Mouse (Mus musculus) forebrain, embryonic 11.5 days (tissue): Measurements from ENCODE around the gene Olfr1341. TPM values are rescaled to one million over a fixed set of nuclear protein-coding genes. Genes with fewer than 3 reads are reported as not detected.

ENCODE experiments used
- ATAC-seq: fragments of 200-750 bp; cut with Nextera tagmentation; replicated peaks from 2 replicates; pipeline ENCODE4 v1.8.0; 2017; ENCODE audit warnings: moderate TSS enrichment; ENCODE audit not compliant: low FRiP score
- DNase-seq: peaks from one replicate; pipeline ENCODE4 v3.0.0-alpha.2; 2017; ENCODE audit warnings: low spot score
- H3K27ac ChIP-seq: fragments of 300-500 bp; sonication (generic); 2 replicates; pipeline ENCODE4 v1.5.1; 2014; ENCODE audit warnings: low read depth, low read length
- H3K27me3 ChIP-seq: fragments of 300-500 bp; sonication (generic); 2 replicates; pipeline ENCODE4 v1.6.1; 2014; ENCODE audit warnings: mild to moderate bottlenecking, low read length, mixed read lengths; ENCODE audit not compliant: control insufficient read depth, insufficient read depth
- H3K36me3 ChIP-seq: fragments of 300-500 bp; sonication (generic); 2 replicates; pipeline ENCODE4 v1.6.1; 2014; ENCODE audit warnings: mild to moderate bottlenecking, low read length, moderate library complexity, mixed read lengths; ENCODE audit not compliant: control insufficient read depth, insufficient read depth
- H3K4me1 ChIP-seq: fragments of 300-500 bp; sonication (generic); replicated peaks from 2 replicates; pipeline ENCODE4 v1.6.1; 2014; ENCODE audit warnings: low read length, mixed read lengths; ENCODE audit not compliant: control insufficient read depth, insufficient read depth
- H3K4me2 ChIP-seq: fragments of 300-500 bp; sonication (generic); 2 replicates; pipeline ENCODE4 v1.6.1; 2014; ENCODE audit warnings: low read depth, mild to moderate bottlenecking, low read length, moderate library complexity, mixed read lengths; ENCODE audit not compliant: severe bottlenecking
- H3K4me3 ChIP-seq: fragments of 300-500 bp; sonication (generic); 2 replicates; pipeline ENCODE4 v1.5.1; 2014; ENCODE audit warnings: low read depth, low read length
- H3K9ac ChIP-seq: fragments of 300-500 bp; sonication (generic); 2 replicates; pipeline ENCODE4 v1.6.1; 2014; ENCODE audit warnings: low read length
- H3K9me3 ChIP-seq: fragments of 300-500 bp; sonication (generic); 2 replicates; pipeline ENCODE4 v1.6.1; 2016; ENCODE audit warnings: low read length, mixed read lengths; ENCODE audit not compliant: control insufficient read depth
- WGBS: fragments of 180-500 bp; shearing (Covaris S2); extraction: QIAGEN DNeasy Blood & Tissue Kit; methylation state at CpG from one replicate; pipeline ENCODE4 v1.1.7; 2014; 5-methylcytosine and 5-hydroxymethylcytosine counted together
- polyA plus RNA-seq: library from polyadenylated mRNA; unstranded; fragments of >200 nt; fragmentation: Nextera tagmentation; extraction: Ambion mirVana; gene quantifications from 2 replicates; pipeline ENCODE4 v1.2.1, GENCODE M21; 2014

Olfr1341 gene
- polyA plus RNA-seq, 1 experiment from 2014 or later = not detected

DNA sequence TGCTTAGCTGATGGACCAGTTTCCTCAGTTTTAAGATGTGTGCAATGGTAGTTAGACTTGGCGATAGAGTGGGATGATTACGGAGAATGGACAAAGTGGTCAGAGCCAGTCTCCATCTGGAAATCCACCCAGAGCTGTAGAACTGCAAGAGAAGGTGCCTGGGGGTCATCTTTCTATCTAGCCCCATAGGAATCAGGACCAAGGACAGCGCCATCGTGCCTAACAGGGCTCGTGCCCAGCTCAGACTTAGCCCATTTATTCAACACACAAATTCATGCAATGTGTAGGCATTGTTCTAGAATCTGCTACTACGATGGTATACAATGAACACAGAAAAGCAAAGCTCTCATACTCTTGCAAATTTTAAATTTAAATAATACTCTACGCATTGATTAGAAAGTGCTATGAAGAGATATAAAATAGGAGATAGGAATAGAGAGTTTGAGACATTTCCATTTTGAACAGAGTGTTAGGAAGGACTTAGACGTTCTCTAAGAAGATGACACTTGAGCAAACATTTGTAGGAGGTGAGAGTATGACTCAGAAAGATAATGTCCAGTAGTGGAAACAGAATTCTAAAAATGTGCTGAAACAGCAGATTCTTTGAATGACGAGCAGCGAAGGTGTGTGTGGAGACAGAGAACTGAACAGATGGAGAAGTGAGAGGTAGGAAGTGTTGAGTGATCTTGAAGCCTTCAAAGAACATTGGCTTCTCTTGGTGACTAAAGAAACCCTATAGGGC, 18.6 kb downstream of the Olfr1341 start:
- Histone ChIP-seq H3K27ac (no peak overlapping the region), H3K36me3 (no peaks in the 10 kb centered on the region), H3K27me3 (no peaks in the 10 kb centered on the region), H3K4me3 (no peak overlapping the region), H3K9ac (no peak overlapping the region), H3K9me3 (no peaks in the 10 kb centered on the region), H3K4me1 (no peaks in the 10 kb centered on the region), H3K4me2 (no peak overlapping the region)
- WGBS = 55% methylated on average over 10 of the region's 10 CpGs
- DNase-seq (peak; percentile 61), ATAC-seq (no peak)

DNA sequence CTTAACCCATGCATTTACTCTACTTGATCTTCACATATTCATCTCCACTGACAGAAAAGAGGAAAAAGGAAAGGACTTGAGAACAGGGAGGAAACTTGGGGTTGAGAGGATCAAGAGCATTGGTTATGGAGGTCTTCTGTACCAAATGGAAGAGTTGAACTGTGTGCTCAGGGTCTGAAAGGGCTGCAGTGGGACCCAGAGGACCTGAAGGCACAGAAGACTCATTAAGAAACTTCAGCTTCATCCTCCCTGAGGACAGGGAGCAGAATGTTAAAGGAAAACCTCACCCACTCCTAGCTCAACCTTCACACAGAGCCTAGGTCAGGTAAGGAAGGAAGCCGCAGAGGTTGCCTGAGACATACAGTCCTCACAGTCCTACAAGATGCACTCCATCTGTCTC, 28.6 kb downstream of the Olfr1341 start, which contains the start of gene Olfr1339:
Olfr1339 (plus strand) TSS at position 301 of the 400 bp plus-strand sequence.
- no peak within 1 kb of the TSS for H3K9ac ChIP-seq
- WGBS = 91% methylated on average over 1 of the region's 1 CpGs
- no peaks in the 10 kb centered on the region for H3K27me3 ChIP-seq
- H3K9me3 ChIP-seq = no peaks in the 10 kb centered on the region
- H3K4me1 ChIP-seq = no peaks in the 10 kb centered on the region
- H3K27ac ChIP-seq = no peak within 1 kb of the TSS
- ATAC-seq = no peak
- no peak within 1 kb of the TSS for H3K4me3 ChIP-seq
- DNase-seq = no peak
- H3K4me2 ChIP-seq = no peak within 1 kb of the TSS
- no peaks in the 10 kb centered on the region for H3K36me3 ChIP-seq

DNA sequence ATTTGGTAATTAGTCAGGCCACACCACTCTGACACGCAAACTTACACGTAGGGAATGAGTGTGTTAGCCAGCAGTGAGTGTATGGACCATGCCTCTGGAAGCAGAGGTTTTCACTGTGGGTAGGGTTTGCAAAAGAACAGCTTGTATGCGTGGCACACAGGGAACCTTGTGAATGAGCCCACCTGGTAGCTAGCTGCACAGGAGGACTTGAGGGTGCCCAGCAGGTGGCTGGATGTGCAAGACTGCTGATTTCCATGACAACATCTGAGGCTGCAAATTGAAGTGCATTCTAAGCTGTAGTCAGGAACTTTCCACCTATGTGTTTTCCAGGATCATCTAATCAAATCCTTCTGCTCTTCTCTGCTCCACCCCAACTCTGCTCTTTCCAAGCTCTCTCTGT, 36.3 kb downstream of the Olfr1341 start:
- H3K27me3 ChIP-seq = peaks cover 4% of the 10 kb centered on the region; the same call in 1 of the 2 replicates
- no peak for DNase-seq

DNA sequence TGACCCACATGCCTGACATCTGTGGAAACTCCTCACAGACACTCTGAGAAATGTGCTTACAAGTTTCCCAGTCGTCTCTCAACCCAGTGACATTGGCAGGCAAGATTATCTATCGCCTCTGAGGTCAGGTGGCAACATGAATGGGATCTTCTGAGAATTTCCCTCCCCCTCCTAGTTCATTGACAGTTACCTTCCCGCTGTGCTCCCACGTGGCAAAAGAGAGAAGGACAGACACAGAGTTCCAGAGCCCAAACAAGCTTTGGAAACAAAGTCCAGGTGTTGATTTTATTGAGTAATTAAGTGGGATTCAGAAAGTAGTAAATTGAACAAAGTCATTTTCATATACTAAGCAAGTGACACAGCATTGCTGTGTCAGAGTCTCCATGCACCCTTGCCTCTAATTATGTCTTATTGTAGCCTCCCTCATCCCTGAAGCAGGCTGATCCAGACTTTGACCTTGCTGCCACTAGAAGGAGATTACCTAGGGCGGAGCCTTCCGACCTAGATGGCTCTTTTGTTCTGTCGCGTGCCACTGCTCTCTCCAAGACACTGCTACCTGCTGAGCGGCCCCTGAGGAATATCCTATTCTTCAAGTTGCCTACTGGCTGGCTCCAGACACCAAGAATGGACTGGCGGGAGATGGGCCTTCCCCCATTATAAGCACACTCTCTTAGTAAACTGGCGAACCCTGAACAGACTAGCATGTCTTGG, 37.8 kb downstream of the Olfr1341 start:
- Histone ChIP-seq H3K4me2 (no peak overlapping the region), H3K9ac (no peak overlapping the region), H3K4me3 (no peak overlapping the region), H3K4me1 (no peaks in the 10 kb centered on the region), H3K27ac (no peak overlapping the region), H3K27me3 (peaks cover 4% of the 10 kb centered on the region; the same call in 1 of the 2 replicates), H3K9me3 (no peaks in the 10 kb centered on the region), H3K36me3 (no peaks in the 10 kb centered on the region)
- DNase-seq (no peak), ATAC-seq (no peak)
- 4% methylated on average over 11 of the region's 11 CpGs for WGBS

More for the DNA sequence above, 36.3 kb downstream of the Olfr1341 start:
- no peak overlapping the region for H3K4me2 ChIP-seq
- 60% methylated on average over 3 of the region's 3 CpGs for WGBS
- H3K36me3 ChIP-seq = no peaks in the 10 kb centered on the region
- no peaks in the 10 kb centered on the region for H3K9me3 ChIP-seq
- no peak for ATAC-seq
- H3K4me3 ChIP-seq = no peak overlapping the region
- no peak overlapping the region for H3K27ac ChIP-seq
- H3K9ac ChIP-seq = no peak overlapping the region
- no peaks in the 10 kb centered on the region for H3K4me1 ChIP-seq

DNA sequence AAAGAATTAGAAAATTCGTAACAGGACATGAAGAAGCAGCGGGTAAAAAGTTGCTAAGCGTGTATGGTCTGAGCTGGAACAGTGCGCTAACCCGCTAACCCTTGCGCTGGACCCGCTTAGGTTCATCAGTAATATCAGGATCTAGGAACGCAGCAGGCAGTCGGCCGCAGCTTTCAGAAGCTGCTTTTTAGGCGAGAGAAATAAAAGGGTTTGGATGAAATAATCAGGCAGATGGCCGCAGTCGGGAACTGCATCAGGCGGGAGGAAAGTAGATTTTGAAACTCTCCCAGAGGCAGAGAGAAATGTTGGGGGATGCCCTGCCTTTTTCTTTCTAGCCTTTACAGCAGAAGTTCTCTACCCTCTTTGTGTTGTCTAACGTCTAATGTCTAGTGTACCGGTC, 38.6 kb downstream of the Olfr1341 start:
- Histone ChIP-seq H3K36me3 (no peaks in the 10 kb centered on the region), H3K4me2 (0 out of 2 replicates have a peak overlapping the region, but pooled peaks have one; percentile 24), H3K27me3 (peaks cover 4% of the 10 kb centered on the region; the same call in 1 of the 2 replicates), H3K4me3 (no peak overlapping the region), H3K27ac (no peak overlapping the region), H3K9ac (no peak overlapping the region), H3K4me1 (no peaks in the 10 kb centered on the region), H3K9me3 (no peaks in the 10 kb centered on the region)
- DNase-seq = no peak
- no peak for ATAC-seq
- 3% methylated on average over 16 of the region's 16 CpGs for WGBS

DNA sequence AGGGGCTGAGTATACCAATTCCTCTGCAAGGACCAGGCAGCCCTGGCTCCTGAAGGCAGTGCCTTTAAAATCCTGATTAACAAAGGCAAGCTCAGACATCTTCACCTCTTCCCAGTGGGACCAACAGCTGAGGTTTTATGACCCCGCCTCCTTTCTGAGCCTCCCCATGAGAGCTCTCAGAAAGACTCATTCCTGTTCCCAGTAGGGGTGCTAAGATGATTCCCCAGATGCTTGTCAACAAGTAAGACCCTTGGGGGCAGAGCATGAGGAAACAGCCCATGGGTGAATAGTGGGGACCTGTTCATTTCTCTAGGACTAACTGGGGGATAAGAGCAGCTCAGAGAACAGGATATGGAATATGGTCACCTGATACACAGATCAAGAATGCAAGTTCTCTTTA, 55.3 kb downstream of the Olfr1341 start, which contains the start of gene Olfr1338:
Olfr1338 (minus strand) TSS at position 101 of the 400 bp plus-strand sequence.
- Histone ChIP-seq H3K4me1 (no peaks in the 10 kb centered on the region), H3K36me3 (no peaks in the 10 kb centered on the region), H3K27me3 (no peaks in the 10 kb centered on the region), H3K9ac (no peak within 1 kb of the TSS), H3K4me3 (no peak within 1 kb of the TSS), H3K4me2 (no peak within 1 kb of the TSS), H3K9me3 (no peaks in the 10 kb centered on the region), H3K27ac (no peak within 1 kb of the TSS)
- WGBS = 77% methylated on average over 1 of the region's 1 CpGs
- ATAC-seq (no peak), DNase-seq (no peak)

Other genes starting within 250 kb of the Olfr1341 start
- 1.0 and 1.5 TPM in 2 replicates for gene Mpl, start 246.0 kb upstream of the Olfr1341 start, polyA plus RNA-seq
- 13.6 and 14.5 TPM in 2 replicates for gene Tie1, start 213.5 kb upstream of the Olfr1341 start, polyA plus RNA-seq
- gene 2610528J11Rik, start 176.5 kb upstream of the Olfr1341 start, polyA plus RNA-seq = 0.48 and 0.71 TPM in 2 replicates
- gene Tmem125, start 159.5 kb upstream of the Olfr1341 start, polyA plus RNA-seq = 0.25 and 0.32 TPM in 2 replicates
- gene Cfap57, start 82.7 kb upstream of the Olfr1341 start, polyA plus RNA-seq = 0.80 and 0.83 TPM in 2 replicates
- gene Ebna1bp2, start 82.7 kb upstream of the Olfr1341 start, polyA plus RNA-seq = 181 and 183 TPM in 2 replicates
- not detected in 2 replicates for gene Olfr62, start 44.6 kb upstream of the Olfr1341 start, polyA plus RNA-seq
- 0.08 and 0.09 TPM in 2 replicates for gene Olfr1342, start 10.8 kb upstream of the Olfr1341 start, polyA plus RNA-seq
- gene Olfr1340, start 16.6 kb downstream of the Olfr1341 start, polyA plus RNA-seq = not detected in 2 replicates
- 0.12 and 0.17 TPM in 2 replicates for gene Olfr1339, start 28.7 kb downstream of the Olfr1341 start, polyA plus RNA-seq
- gene Olfr1338, start 55.2 kb downstream of the Olfr1341 start, polyA plus RNA-seq = not detected in 2 replicates
- not detected in 2 replicates for gene Olfr1337, start 79.1 kb downstream of the Olfr1341 start, polyA plus RNA-seq
- gene Olfr1335, start 106.4 kb downstream of the Olfr1341 start, polyA plus RNA-seq = not detected in 2 replicates
- not detected in 2 replicates for gene Olfr1333, start 132.8 kb downstream of the Olfr1341 start, polyA plus RNA-seq
- not detected in 2 replicates for gene Olfr1331, start 161.1 kb downstream of the Olfr1341 start, polyA plus RNA-seq
- not detected in 2 replicates for gene Olfr1330, start 185.1 kb downstream of the Olfr1341 start, polyA plus RNA-seq
- not detected in 2 replicates for gene Olfr1329, start 213.9 kb downstream of the Olfr1341 start, polyA plus RNA-seq
- gene Olfr1328, start 235.1 kb downstream of the Olfr1341 start, polyA plus RNA-seq = not detected in 2 replicates